Mouse (Mus musculus): ENCODE data around the gene Cacna2d3. TPM values are rescaled to one million over a fixed set of nuclear protein-coding genes. Genes with fewer than 3 reads are reported as not detected.

The Cacna2d3 gene
- total and polyA plus RNA-seq, 2 experiments from 2014 or later, result 0.19 TPM; not detected in 1

DNA sequence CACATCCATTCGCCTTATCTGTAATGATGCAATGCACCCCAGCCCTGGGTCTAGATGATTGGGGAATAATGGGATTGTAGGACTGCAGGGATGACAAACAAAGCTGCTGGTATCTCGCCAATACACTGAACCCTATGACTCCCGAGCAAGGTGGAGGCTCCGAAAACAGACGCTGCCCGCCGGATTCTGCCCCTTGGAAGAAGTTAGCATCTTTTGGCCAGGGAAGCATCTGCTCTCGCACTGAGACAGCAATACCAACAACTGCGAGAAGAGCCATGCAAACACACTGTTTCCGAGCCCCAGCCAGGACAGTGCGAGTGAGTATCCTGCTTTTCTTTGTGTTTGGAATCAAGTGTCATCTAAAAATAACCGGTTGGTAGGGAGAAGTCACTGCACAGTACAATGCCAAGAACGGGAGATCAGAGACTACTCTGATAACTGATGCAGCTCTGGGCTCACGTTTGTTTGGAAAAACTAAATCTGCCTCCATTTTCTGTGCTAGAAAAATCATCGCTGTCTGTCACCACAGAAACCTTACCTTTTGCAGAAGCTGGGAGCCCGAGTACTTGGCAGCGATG lies 1.2 kb downstream of the Cacna2d3 start:
- 4% methylated on average over 17 of the region's 17 CpGs for WGBS

DNA sequence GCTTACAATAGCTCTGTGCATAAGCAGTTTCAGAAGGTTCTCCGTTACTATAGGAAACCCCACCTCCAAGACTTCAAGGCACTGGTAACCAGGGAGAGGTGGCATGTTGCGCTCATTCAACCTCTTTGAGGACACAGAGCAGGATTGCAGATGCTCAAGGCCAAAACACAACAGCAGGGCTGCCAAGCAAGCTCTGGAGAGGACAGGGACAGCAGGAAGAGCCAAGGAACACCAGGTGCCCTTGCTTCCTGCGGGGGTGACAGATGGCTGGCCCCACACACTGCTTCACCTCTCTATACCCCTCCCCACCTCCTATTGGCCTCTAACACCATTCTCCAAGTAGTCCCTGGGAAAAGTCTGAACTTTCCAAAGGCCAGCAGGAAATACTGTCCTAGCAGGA lies 9.0 kb downstream of the Cacna2d3 start:
- peaks cover 13% of the 10 kb centered on the region; the same call in 1 of the 2 replicates for H3K27me3 ChIP-seq (ENCODE audit: control insufficient read depth, insufficient read depth, low read length)
- whole genome bisulfite sequencing, result 64% methylated on average over 3 of the region's 3 CpGs
- H3K27ac ChIP-seq (ENCODE audit: low read depth), result no peak overlapping the region
- no peak overlapping the region for H3K9ac ChIP-seq (replicated peaks; ENCODE audit: low read depth, low read length)
- H3K9me3 ChIP-seq (replicated peaks; ENCODE audit: control insufficient read depth, low read length), result no peaks in the 10 kb centered on the region
- no peak overlapping the region for H3K4me3 ChIP-seq (ENCODE audit: low read depth, low read length)
- ATAC-seq (ENCODE audit: insufficient read depth, low read depth) (no peak), DNase-seq (ENCODE audit: low spot score) (no peak)
- TF ChIP-seq EP300 (IDR thresholded peaks at IDR 0.05; ENCODE audit: low read depth) (no peak), CTCF (IDR thresholded peaks at IDR 0.05; ENCODE audit: low read depth) (no peak)
- H3K36me3 ChIP-seq (replicated peaks; ENCODE audit: control insufficient read depth, insufficient read depth, low read length), result no peaks in the 10 kb centered on the region
- H3K4me1 ChIP-seq (ENCODE audit: control insufficient read depth, insufficient read depth), result no peaks in the 10 kb centered on the region
- no peak overlapping the region for H3K4me2 ChIP-seq (ENCODE audit: low read depth, low read length)

More for the DNA sequence above, 1.2 kb downstream of the Cacna2d3 start:
- Histone ChIP-seq H3K4me1 (ENCODE audit: control insufficient read depth, insufficient read depth) (0 out of 2 replicates have a peak, but pooled peaks cover 4% of the 10 kb centered on the region), H3K9ac (replicated peaks; ENCODE audit: low read depth, low read length) (no peak overlapping the region), H3K9me3 (replicated peaks; ENCODE audit: control insufficient read depth, low read length) (no peaks in the 10 kb centered on the region), H3K4me3 (ENCODE audit: low read depth, low read length) (peak overlapping the region; percentile 64; the same call in 1 of the 2 replicates), H3K4me2 (ENCODE audit: low read depth, low read length) (peak overlapping the region; percentile 21; the same call in 1 of the 2 replicates), H3K27ac (ENCODE audit: low read depth) (no peak overlapping the region), H3K27me3 (ENCODE audit: control insufficient read depth, insufficient read depth, low read length) (peaks cover 69% of the 10 kb centered on the region), H3K36me3 (replicated peaks; ENCODE audit: control insufficient read depth, insufficient read depth, low read length) (no peaks in the 10 kb centered on the region)
- DNase-seq (ENCODE audit: low spot score) (no peak), ATAC-seq (ENCODE audit: insufficient read depth, low read depth) (no peak)
- TF ChIP-seq CTCF (IDR thresholded peaks at IDR 0.05; ENCODE audit: low read depth) (no peak), EP300 (IDR thresholded peaks at IDR 0.05; ENCODE audit: low read depth) (no peak)

DNA sequence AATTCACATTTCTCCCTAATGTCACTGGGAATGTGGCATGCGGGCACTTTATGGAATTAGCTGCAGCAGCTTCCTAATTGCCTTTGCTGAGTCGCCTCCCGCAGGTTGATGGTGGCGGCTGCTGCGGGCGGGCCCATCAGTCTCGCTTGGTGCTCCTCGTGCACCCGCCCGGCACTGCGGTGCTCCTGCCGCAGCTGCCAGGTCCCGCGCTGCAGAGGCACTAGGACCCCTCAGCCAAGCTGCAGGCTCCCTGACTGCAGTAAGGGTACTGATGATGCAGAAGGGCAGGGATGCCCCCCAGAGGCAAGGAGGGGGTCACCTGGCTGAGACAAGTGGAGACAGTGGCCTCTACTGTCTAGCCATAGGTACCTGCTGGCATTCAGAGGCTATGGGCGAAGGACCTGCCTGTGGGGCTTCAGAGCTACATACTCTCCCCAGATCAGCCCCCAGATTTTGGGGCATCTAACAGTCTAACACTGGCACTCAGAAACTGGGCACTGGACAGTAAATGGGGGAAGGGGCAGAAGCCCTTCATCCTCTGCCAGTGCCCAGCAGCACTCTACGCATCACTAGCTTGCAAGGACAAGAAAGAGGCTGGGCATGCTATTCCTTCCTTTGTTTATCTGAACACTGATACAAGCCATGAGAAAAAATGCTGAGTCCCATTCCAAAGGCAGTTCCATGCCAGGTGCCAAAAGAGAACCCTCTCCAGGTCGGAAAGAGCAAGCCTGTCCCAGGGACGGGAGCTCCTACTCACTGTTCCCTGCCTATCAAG lies 13.9 kb downstream of the Cacna2d3 start:
- H3K9me3 ChIP-seq (replicated peaks; ENCODE audit: control insufficient read depth, low read length), result no peaks in the 10 kb centered on the region
- H3K4me3 ChIP-seq (ENCODE audit: low read depth, low read length), result no peak overlapping the region
- WGBS, result 36% methylated on average over 18 of the region's 18 CpGs
- no peaks in the 10 kb centered on the region for H3K36me3 ChIP-seq (replicated peaks; ENCODE audit: control insufficient read depth, insufficient read depth, low read length)
- H3K4me1 ChIP-seq (ENCODE audit: control insufficient read depth, insufficient read depth), result no peaks in the 10 kb centered on the region
- DNase-seq (ENCODE audit: low spot score) (no peak), ATAC-seq (ENCODE audit: insufficient read depth, low read depth) (no peak)
- no peak overlapping the region for H3K4me2 ChIP-seq (ENCODE audit: low read depth, low read length)
- H3K9ac ChIP-seq (replicated peaks; ENCODE audit: low read depth, low read length), result no peak overlapping the region
- no peak for TF ChIP-seq CTCF (IDR thresholded peaks at IDR 0.05; ENCODE audit: low read depth)
- TF ChIP-seq EP300 (IDR thresholded peaks at IDR 0.05; ENCODE audit: low read depth), result no peak
- H3K27me3 ChIP-seq (ENCODE audit: control insufficient read depth, insufficient read depth, low read length), result 0 out of 2 replicates have a peak, but pooled peaks cover 5% of the 10 kb centered on the region
- H3K27ac ChIP-seq (ENCODE audit: low read depth), result no peak overlapping the region

DNA sequence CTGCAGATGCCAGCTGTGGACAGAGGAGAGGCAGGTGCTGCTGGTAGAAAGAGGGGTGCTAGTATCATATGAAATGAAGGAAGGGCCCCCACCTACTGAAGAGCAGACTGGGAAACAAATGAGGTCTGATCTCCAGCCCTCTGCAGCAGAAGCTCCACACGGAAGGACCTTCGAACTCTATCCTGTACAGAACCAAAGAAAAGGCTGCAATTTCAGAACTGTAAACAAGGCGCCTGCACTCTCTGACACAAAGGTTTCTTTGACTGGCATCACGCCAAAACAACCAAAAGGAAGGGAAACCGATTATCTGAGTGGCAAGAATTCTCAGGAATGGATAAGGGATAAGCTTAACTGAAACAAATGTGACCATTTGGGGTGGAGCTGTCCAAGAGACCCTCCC lies 18.9 kb downstream of the Cacna2d3 start:
- no peaks in the 10 kb centered on the region for H3K4me1 ChIP-seq (ENCODE audit: control insufficient read depth, insufficient read depth)
- DNase-seq (ENCODE audit: low spot score), result peak; percentile 14

DNA sequence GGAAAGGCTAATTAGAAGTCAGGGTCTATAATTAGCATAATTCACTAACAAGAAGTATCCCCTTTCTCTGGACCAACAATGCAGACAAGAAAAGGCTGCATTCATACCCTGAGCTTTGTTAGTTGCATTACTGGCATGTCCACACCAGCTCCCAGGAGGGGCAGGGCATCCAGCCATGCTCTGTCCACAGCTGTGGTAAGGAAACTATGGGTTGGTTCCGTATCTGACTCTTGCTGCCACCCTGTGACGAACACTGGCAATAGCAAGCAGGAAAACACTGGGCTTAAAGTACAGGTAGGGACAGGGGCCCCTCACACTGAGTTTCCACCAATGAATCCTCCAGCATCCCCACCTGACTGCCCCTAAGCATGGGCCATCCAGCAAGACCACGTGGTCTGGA lies 25.5 kb downstream of the Cacna2d3 start:
- Histone ChIP-seq H3K4me2 (ENCODE audit: low read depth, low read length) (no peak overlapping the region), H3K4me1 (ENCODE audit: control insufficient read depth, insufficient read depth) (no peaks in the 10 kb centered on the region), H3K9me3 (replicated peaks; ENCODE audit: control insufficient read depth, low read length) (no peaks in the 10 kb centered on the region), H3K27me3 (ENCODE audit: control insufficient read depth, insufficient read depth, low read length) (no peaks in the 10 kb centered on the region; the same call in 1 of the 2 replicates), H3K9ac (replicated peaks; ENCODE audit: low read depth, low read length) (no peak overlapping the region), H3K36me3 (replicated peaks; ENCODE audit: control insufficient read depth, insufficient read depth, low read length) (no peaks in the 10 kb centered on the region), H3K4me3 (ENCODE audit: low read depth, low read length) (no peak overlapping the region), H3K27ac (ENCODE audit: low read depth) (no peak overlapping the region)
- WGBS, result 8% methylated on average over 3 of the region's 3 CpGs
- DNase-seq (ENCODE audit: low spot score) (no peak), ATAC-seq (ENCODE audit: insufficient read depth, low read depth) (no peak)
- TF ChIP-seq EP300 (IDR thresholded peaks at IDR 0.05; ENCODE audit: low read depth) (no peak), CTCF (IDR thresholded peaks at IDR 0.05; ENCODE audit: low read depth) (peak; percentile 51)

More for the DNA sequence above, 18.9 kb downstream of the Cacna2d3 start:
- Histone ChIP-seq H3K27me3 (ENCODE audit: control insufficient read depth, insufficient read depth, low read length) (0 out of 2 replicates have a peak, but pooled peaks cover 4% of the 10 kb centered on the region), H3K27ac (ENCODE audit: low read depth) (no peak overlapping the region), H3K9ac (replicated peaks; ENCODE audit: low read depth, low read length) (no peak overlapping the region), H3K4me3 (ENCODE audit: low read depth, low read length) (no peak overlapping the region), H3K36me3 (replicated peaks; ENCODE audit: control insufficient read depth, insufficient read depth, low read length) (no peaks in the 10 kb centered on the region), H3K9me3 (replicated peaks; ENCODE audit: control insufficient read depth, low read length) (no peaks in the 10 kb centered on the region), H3K4me2 (ENCODE audit: low read depth, low read length) (no peak overlapping the region)
- WGBS, result 37% methylated on average over 5 of the region's 5 CpGs
- ATAC-seq (ENCODE audit: insufficient read depth, low read depth), result no peak
- TF ChIP-seq EP300 (IDR thresholded peaks at IDR 0.05; ENCODE audit: low read depth), result no peak
- no peak for TF ChIP-seq CTCF (IDR thresholded peaks at IDR 0.05; ENCODE audit: low read depth)

All from heart, postnatal 0 days (tissue).